Mouse (Mus musculus): ENCODE data around the gene Plekhh2. TPM values are rescaled to one million over a fixed set of nuclear protein-coding genes. Genes with fewer than 3 reads are reported as not detected.

The Plekhh2 gene
- 7.1 and 7.6 TPM in 2 replicates for total RNA-seq (2021)
- long read RNA-seq, experiment 1, full-length matches to known transcripts = 1 of 4 reads
- long read RNA-seq, experiment 1, partial matches to known transcripts = 1 of 4 reads
- long read RNA-seq, experiment 1, other reads (novel, unspliced or antisense) = 2 of 4 reads
- long read RNA-seq, experiment 2, partial matches to known transcripts = 0 of 1 reads
- long read RNA-seq, experiment 2, other reads (novel, unspliced or antisense) = 1 of 1 reads

DNA sequence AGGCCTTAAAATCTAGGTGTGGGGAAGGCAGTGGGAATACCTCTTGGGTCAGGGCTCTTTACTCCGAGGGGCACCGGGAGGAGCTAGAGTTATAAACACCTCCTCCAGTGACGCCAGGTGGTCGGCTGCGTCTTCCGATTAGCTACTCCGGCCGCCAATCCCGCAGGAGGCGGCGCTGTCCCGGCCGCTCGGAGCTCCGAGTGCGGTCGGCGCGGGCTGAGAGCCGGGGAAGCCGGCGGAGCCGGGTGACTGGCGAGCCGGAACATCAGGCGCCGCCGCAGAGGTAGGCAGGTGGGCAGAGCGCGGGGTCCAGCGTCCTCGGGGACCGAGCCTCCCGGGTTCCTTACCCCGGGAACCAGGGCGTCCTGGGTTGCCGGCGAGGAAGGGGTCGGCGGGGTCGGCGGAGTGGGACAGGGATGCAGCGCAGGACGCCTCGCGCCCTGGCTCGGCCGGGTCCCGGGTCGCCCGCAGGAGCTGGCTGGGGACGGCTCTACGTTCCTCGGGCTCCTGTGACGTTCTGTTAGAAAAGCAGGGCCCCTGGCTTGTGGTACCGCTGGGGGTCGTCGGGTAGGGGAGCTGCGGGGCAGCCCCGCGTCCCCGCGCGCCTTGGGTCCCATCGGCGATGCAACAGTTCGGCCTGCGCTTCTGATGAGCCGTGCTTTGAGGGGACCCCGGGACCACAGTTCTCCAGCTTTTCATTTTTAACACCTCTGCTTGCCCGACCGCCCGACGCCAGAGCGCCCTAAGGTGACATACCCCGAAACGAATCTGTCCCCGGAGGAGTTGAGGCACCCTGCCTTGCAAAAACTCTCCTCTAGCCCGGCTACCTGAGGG, at the start of gene Plekhh2:
Plekhh2 (plus strand) TSS at position 214 of the 834 bp plus-strand sequence.
- peak; percentile 89 for DNase-seq

DNA sequence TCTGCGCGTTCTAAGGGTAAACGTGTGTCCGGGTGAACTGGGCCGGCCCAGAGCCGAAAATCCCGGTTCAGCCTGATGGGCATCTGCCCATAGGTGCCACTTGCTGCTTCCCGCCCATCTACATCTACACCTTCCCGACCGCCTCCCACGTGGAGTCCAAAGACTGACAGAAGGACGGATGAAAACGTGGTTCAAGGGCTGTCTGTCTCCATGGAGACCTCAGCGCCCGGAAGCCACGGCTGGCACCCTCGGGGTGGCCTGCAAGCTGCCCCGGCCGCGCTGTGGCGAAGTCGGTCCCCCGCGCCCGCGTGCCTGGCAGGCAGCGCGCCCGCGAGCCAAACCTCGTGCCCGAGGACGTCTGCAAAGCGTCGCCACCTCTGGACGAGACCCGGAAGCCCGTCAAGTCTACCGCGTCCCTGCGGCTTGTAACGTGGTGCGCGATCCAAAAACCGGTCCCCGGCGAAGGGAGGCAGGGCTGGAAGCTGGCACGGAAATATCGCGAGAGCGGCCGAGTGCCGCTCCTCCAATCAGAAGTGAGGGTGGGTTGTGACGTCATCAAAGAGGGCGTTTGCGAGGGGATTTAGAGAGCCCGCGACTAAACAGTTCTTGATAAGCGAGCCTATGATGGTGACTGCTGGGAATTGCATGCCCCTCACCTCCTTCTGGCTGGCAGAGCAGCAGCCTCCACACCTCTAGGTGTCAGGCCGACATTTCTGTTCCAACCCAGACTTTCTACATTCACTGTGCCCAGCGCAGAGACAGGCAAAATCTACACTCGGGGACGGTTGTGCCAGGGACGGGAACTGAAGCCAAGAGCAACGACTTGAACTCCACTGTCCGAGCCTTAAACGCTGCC, 45.7 kb upstream of the Plekhh2 start, which contains the start of gene Thada:
Thada (minus strand) TSS at position 453 of the 856 bp plus-strand sequence.
- peak; percentile 98 for DNase-seq

DNA sequence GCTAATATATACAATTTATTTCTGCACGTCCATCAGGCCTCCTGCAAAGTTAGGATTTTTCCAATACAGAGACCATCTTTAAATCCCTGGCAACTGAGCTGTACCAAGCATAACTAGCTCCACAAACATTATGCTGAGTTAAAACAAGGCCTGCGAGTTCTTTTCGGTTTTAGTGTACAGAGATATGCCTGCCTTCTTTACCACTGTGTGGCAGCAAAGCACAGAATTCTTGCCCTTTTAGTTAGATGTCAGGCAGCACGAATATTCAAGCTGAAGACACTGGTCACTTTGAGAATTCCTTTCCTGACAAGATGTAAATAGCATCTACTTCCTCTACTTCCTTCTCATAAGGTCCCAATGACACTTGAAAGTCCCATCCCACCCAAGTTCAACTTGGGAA, 37.4 kb upstream of the Plekhh2 start:
- DNase-seq = no peak

DNA sequence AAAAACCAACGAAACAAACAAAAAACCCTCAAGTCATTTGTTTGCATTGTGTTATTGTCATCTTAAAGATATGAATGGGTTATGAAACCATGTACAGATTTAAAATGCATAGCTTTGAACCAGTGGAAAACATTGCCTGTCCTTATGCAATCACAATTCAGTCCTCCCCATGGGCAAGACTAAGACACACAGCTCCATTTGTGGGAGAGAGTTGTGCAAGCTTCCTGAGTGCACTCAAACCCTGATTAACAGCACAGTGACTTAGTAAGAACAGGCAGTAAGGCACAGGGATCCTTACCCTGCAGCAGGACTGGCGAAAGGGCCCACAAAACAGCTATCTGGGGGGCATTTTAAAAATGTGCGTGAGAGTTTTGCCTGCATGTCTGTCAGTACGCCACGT, 34.5 kb upstream of the Plekhh2 start:
- DNase-seq = no peak

DNA sequence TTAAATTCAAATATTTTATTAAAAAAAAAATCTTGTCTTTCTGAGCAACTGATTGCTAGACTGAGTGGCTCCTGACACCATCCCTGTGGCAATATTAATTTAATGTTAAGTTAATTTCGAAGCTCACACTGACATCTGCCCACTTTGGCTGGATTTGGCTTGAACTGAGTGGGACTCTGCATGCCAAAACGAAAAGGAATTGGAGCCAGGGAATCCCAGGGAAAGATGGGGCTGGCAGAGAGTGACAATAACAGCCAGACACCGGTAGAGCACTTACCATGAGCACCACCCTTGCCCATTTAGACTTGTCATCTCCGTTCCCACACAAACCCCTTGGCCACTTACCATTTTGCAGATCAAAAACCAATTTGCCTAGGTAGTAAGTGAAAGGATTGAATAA, 33.4 kb upstream of the Plekhh2 start:
- DNase-seq = no peak

DNA sequence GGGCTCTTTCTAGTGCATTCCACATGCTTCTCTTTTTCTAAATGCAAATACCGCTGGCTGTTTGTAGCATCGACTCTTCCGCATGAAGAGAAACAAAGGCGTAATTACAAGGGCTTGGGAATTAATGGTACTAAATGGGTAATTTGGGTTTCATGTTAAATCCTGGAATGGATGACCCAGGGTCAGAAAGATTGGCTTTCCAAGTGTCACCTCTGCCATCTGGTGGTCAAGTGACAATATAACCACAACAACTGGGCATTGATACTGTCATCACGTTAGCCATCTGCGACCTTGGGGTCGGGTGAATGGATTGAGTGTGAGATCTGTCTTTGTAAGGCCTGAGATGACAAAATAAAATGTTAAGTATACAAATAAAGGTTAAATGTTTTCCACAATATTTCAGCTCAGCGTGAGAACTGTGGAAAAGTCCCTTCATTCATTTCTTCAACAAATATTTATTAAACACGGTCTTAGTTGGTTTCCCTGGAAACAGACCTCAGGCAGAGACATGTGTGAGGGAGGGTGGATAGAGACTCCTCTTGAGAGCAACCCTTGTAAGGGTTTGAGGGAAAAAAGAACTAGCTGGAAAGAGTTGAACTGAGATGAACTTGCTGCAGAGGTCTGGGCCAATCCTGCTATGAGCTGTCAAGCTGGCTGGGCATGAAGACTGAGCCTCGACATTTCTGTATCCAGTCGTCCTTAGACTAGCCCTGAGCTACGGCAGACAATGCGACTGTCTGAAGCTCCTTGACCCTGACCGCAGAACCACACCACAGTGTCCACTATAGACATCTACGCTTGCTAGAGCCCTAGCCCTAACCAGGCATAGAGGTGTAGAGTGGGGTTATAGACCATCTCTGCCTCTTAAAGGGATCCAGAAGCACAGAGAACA, 31.0 kb upstream of the Plekhh2 start:
- peak; percentile 70 for DNase-seq

DNA sequence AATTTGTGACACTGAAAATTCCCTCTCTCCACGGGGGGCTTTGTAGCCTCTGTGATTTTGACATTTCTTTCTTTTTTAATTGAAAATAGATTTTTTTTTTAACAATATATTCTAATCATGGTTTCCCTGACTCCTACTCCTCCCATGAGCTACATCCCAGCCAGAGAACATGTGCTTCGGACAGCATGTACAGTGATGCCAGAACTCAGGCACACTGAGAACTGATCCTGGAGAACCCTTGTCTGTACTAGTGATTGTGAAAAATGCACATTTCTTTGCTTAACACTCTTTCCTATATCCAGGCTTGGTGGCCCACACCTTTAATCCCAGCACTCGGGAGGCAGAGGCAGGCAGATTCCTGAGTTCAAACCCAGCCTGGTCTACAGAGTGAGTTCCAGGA, 28.9 kb upstream of the Plekhh2 start:
- DNase-seq = no peak

DNA sequence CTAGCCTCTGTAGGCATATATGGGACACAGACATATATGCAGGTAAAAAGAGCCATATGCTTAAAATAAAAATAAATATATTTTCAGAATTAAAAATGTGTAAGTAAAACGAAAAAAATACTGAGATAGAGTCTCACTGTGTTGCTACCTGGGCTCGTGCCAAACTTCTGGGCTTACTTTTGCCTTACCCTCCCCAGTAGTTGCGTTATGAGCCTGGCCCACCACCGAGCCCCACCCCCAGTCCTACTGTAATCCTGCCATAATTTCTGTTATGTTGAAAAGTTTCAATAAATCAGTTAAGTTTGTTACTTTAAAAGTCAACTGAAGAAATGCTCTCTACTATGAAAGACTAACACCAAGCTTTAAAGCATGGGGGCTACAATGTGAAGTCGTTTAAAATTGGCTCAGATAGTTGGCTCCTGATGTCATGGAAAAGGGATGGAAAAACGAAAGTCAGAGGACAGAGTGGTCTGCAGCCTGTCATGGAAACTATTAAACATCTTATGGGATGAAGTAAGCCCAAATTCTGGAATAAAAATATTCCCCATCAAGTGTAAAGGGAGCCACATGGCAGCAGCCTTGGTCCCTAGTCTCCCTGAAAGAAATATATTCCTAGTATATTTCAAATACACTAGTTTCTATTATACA, 27.9 kb upstream of the Plekhh2 start:
- DNase-seq = no peak

DNA sequence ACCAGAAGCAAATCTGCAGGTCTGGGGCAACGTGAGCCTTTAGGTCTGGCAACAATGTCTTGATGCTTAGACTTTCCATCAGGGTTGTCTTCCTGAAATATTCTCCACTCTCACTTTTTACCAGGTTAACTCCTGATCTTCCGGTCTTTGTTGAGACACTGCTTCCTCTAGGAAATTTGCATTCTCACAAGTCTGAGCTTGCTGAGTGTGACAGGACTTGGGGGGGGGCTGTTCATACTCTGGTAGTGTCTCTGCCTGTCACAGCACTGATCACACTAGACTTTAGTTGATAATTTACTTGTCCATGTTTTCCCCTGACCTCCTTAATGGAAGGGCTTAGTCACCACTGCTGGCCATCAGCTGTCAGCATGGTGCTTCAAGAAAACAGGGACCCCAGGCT, 24.3 kb upstream of the Plekhh2 start:
- no peak for DNase-seq

DNA sequence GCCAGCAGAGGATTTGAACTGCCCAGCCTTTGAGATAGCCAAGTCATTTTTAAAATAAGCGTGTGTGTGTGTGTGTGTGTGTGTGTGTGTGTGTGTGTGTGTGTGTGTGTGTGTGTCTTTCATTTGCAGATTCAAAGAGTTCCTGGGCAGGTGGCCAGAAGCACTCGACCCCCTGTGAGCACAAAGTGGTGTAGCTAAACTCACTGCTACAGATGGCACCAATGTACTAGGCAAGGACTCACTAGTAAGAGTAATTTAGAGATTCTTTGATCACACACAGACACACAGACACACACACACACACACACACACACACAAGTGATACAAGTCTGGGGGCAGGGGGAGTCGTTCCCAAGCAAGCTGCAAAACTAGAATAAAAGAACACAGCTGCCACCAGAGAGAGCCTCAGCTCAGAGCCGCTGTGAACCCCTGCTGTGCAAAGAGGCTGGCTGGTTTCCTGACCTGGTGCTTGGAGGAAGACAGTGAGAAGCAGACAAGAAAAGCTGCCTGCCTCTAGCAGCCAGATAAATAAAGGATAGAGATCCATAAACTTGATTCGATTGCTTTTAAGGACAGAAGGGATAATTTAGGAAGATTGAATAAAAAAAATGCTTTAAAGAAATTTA, 19.3 kb upstream of the Plekhh2 start:
- no peak for DNase-seq

DNA sequence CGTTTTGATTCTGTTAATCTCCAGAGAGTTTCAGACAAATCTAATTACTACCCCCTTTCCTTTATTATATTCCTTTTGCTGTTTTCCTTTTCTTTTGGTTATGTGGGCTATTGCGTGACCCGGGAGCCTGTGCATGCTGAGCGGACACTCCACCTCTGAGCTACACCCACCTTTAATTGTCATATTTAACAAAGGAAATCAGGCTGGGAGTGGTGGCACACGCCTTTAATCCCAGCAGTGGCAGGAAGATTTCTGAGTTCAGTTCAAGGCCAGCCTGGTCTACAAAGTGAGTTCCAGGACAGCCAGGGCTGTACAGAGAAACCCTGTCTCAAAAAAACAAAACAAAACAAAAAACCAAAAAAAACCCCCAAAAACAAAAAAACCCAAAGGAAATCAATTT, 14.7 kb upstream of the Plekhh2 start:
- DNase-seq = no peak

DNA sequence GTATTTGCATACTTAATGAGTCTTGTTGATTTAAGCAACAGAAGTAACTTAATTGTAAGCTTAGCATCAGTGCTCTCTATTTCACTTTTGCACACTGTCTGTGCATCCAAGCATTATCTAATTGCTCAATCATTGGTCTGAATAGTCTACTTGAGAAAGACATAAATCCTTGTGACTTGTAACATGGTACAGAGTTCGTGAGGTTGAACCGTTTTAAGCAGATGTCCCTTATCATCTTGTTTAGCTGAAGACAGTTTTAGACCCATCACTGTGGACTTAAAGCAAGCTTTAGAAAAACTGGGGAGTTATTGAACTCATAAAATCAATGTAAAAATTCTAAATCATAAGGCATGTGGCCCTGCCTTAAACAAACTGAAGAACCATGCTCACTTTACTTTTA, 14.1 kb upstream of the Plekhh2 start:
- no peak for DNase-seq

DNA sequence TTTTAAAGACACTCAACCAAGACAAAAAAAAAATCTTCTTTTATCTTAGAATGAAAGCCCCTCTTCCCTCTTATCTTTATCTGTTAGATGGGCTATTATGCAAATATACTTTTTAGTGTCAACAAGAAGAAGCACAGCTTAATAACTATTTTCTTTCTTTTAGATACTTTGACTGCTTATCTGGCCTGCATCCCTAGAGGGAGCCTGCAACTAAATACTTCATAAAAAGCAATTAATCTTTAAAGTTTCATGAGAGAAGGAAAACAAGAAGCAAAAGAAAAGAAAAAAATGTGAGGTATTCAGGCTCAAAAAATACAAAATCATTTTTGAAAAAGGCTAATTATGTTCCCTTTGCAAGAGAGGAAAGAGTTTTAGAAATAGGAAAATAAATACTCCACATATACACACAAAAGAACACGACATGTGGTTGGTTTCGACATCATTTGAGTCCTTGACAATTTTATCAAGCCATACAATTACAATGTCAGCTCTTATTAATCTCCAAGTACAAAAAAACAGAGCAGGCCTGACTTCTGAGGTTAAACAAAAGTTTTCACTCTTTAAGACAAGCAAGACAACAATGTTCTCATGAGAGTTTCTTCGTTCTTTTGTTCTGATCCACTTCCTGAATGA, 13.6 kb upstream of the Plekhh2 start:
- no peak for DNase-seq

DNA sequence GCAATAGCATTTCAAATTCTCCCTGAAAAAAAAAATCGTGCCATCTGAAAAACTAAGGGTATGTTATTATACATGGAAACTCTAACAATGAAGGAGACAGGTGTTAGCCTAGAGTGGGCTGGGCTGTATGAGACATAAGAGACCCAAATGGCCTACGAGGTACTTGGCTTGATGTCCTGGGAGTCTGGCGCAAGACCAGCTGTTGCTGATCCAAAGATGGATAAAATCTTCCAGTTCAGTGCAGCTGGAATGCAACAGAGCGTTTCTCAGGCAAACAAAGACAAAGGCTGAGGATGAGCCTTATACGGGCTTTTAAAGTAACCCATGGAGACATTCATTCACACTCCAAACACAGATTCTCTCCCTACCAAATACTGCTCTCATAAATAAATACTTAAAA, 13.1 kb upstream of the Plekhh2 start:
- peak; percentile 37 for DNase-seq

DNA sequence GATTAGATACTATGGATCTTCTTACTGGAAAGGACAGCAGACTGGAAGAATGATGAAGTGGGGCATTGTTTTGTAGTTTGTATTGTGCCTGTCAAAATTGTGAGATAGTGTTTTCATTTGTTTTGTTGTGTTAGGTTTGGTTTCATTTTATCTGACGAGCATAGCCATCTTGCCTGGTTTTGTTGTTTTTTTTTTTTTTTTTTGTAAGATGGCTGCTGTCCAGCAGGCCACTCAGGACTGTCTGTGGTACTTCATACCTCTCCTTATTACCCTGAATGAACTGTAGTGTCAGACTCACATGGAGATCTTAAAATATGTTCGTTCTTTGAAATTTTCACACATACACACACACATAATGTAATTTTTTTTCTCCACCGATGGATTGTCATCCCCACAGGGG, 9.4 kb upstream of the Plekhh2 start:
- no peak for DNase-seq

DNA sequence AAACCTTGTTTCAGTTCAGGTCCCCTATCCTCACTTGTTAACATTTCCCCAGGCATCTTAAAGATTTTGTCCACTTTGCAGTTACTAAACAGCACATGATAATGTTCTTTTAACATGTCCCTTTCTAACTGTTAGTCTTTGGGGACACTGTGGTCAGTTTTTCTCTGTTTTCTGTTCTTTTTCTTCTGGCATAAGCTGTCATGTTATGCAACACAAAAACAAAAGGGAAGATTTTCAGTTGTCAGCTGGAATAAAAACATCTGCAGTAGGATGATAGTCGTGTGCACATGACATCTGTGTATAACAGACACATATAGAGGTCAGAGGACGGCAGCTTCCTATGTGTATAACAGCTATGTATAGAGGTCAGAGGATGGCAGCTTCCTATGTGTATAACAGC, 5.8 kb upstream of the Plekhh2 start:
- DNase-seq = no peak

DNA sequence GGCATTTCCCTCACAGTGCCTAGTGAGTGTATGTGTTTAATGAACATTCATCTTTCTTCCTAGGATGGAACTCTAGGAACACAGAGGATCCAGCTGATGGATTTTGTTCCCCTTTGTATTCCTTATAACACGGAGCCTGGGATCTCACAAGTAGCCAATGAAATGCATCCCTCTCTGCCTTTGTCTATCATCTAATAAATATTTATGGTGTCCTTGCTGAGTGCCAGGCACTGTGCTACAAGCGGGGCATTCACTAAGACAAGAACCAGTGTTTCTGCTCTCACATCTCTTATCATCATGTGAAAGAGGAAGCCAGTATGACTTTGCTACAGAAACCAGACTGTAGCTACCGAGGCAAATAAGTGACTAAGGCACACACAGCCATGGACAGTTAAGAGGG, 3.0 kb upstream of the Plekhh2 start:
- no peak for DNase-seq

DNA sequence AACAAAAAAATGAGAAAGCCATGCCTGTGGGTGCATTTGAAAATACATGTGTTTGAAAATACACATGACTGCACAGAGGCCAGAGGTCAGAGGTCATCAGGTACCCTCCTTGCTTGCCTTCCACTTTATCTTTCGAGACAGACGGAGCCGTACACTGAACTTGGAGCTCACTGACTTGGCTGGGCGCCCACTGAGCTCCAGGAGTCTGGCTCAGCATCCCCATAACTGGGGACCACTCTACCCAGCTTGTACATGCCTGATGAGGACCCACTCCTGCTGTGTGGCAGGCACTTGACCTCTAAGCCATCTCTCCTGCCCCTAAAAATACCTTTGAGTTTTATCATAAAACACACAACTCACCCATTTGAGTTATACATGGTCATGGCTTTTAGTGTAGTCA, 2.5 kb upstream of the Plekhh2 start:
- DNase-seq = no peak

DNA sequence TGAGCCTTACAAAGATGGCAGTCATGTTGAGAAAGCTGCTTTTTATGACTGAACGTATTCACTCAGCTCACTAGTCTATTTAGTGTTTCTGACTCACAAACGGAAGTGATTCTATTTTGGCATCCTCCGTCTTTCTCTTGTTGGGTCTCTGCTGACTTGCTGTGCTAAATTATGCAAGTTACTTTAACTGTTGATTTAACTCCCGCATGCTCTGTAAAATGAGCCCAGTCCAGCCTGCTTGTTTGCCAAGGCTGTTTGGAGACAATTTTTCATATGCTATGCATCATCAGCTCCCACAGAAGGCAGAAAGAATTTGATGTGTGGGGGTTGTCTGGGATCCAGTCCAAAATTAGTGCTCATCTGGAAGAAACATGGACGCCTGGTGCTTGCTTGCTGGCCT, 1.3 kb upstream of the Plekhh2 start:
- peak; percentile 68 for DNase-seq

DNA sequence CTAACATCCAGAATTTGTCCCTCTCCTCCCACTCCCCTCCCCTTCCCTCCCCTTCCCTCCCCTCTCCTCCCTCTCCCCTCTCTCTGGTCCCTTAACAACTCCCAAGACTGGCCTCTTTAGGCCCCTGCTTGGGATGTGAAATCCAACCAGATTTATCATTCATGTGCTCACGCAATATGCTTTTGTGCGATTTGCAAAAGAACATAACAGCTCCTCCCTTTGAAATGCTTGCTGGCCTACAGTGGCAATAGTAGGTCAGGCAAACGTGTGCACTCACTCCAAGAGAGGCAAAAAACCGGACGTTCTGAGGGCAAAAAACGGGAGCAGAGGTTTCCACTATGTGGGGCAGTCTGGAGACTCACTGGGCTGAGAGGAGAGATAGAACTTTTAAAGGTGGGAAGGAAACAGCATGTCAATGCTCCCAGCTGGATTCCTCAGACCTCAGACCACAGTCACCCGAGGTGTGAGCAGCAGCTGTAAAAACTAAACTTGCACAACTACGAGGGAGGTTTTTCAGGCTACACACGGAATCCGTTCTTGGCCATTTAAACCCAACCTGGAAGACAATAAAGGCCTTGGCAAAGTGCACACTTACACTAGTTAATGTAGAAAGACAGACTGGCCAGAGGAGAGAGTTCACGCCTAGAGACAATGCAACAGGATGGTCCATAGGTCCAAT, 595 bp upstream of the Plekhh2 start:
- DNase-seq = peak; percentile 15

Measured in adrenal gland, postnatal 14 days (tissue).